Mouse (Mus musculus) spleen, postnatal 14 days (tissue): ENCODE results near the gene Olfr1024.

ENCODE experiments used
- DNase-seq, 2 experiments: peaks; one replicate each; pipeline ENCODE4 v3.0.0; 2021 to 2022; ENCODE audit warnings: low spot score in 2 of 2

Gene Olfr1024

GRCm38 (mm10) chr2:85904952-85905351 lies at the start of gene Olfr1024:
Gene Olfr1024, minus strand, starts transcription at chr2:85905052.
- DNase-seq: no peak

GRCm38 (mm10) chr2:85950137-85950536 lies 45.3 kb upstream of the Olfr1024 start, which contains the start of gene Olfr1028:
Gene Olfr1028, plus strand, starts transcription at chr2:85950437.
- no peak for DNase-seq

- no peak for DNase-seq
Observed at GRCm38 (mm10) chr2:85921258-85921657, 16.4 kb upstream of the Olfr1024 start, which contains the start of gene Olfr1026. Gene Olfr1026, plus strand, starts transcription at chr2:85921558.

GRCm38 (mm10) chr2:85914893-85915292 lies 10.0 kb upstream of the Olfr1024 start, which contains the start of gene Olfr1025-ps1:
Gene Olfr1025-ps1, plus strand, starts transcription at chr2:85915193.
- no peak for DNase-seq

- DNase-seq: no peak
Observed at GRCm38 (mm10) chr2:85913197-85913596, 8.3 kb upstream of the Olfr1024 start.

- DNase-seq: no peak
Observed at GRCm38 (mm10) chr2:85885340-85885739, 19.5 kb downstream of the Olfr1024 start, which contains the start of gene Olfr1023. Gene Olfr1023, plus strand, starts transcription at chr2:85885640.

GRCm38 (mm10) chr2:85868294-85868693 lies 36.6 kb downstream of the Olfr1024 start, which contains the start of gene Olfr1022:
Gene Olfr1022, plus strand, starts transcription at chr2:85868594.
- DNase-seq: no peak
